In the genomic region with DNA sequence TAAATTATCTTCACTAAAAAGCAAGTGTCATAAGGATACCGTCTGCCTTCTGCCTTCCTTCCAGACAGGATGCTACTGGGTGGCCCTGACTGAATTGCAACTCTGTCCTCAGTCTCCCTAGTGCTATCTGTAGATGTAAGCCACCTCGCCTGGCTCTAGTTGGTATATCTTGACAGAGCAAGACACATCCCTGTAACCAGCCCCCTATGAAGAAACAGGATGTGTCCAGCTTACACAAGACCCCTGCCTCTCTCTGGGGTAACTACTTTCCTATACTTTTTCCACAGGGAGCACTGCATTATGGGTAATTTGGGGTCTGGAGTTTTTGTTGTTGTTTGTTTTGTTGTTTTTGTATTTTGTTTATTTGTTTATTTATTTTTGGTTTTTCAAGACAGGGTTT, we compare ENCODE assay signal across 11 mouse cellular contexts.
"Had no signal": no experiment of that assay in that cellular context is flagged by ENCODE, and none has a peak within 500 bp of the region (broad histone marks: within the 10 kb centered on the region; RNA-seq: fewer than 3 reads in every experiment).

No protein-coding gene starts in this region.

- ATAC-seq: liver, postnatal 0 days; lung, postnatal 0 days; midbrain, embryonic 13.5 days; midbrain, embryonic 15.5 days had no signal

- DNase-seq: liver, postnatal 0 days; lung, adult 2 months; lung, postnatal 14 days; lung, postnatal 36 days; right cerebral cortex, postnatal 14 days; thymus, adult 18-20 months; thymus, postnatal 14 days; thymus, postnatal 36 days had no signal
